Mouse (Mus musculus) large intestine, adult 2 months (tissue): ENCODE data around the gene Prss30. TPM values are rescaled to one million over a fixed set of nuclear protein-coding genes. Genes with fewer than 3 reads are reported as not detected.

ENCODE experiments used
- DNase-seq: peaks from one replicate; pipeline ENCODE4 v3.0.0-alpha.2; 2012; ENCODE audit warnings: low read depth, low spot score
- WGBS: fragments of 180-500 bp; shearing (Covaris S2); methylation state at CpG from one replicate; pipeline ENCODE4 v1.1.7; 2018; 5-methylcytosine and 5-hydroxymethylcytosine counted together
- polyA plus RNA-seq: library from polyadenylated mRNA; depleted of rRNA; stranded (reverse); fragments of >200 nt; gene quantifications from 2 replicates; pipeline ENCODE4 v1.2.3, GENCODE M21; 2012; rRNA removed

The Prss30 gene
- polyA plus RNA-seq = 291 and 302 TPM in 2 replicates

GRCm38 (mm10) chr17:23980297-23980909, at the start of gene Prss30:
TSS of gene Prss30 (minus strand) at chr17:23980566.
- DNase-seq = no peak
- 50% methylated on average over 10 of the region's 10 CpGs for WGBS

- 75% methylated on average over 7 of the region's 7 CpGs for WGBS
- DNase-seq = no peak
These were observed 49.1 kb upstream of the Prss30 start for GRCm38 (mm10) chr17:24029477-24029876.

GRCm38 (mm10) chr17:24021375-24022199, 41.2 kb upstream of the Prss30 start:
- 45% methylated on average over 5 of the region's 5 CpGs for WGBS
- DNase-seq = no peak

- DNase-seq = no peak
- 62% methylated on average over 6 of the region's 6 CpGs for WGBS
These were observed 40.3 kb upstream of the Prss30 start for GRCm38 (mm10) chr17:24020696-24021095.

GRCm38 (mm10) chr17:24015727-24016126, 35.4 kb upstream of the Prss30 start:
- 64% methylated on average over 14 of the region's 14 CpGs for WGBS
- no peak for DNase-seq

GRCm38 (mm10) chr17:24014433-24014965, 34.1 kb upstream of the Prss30 start:
- WGBS = 44% methylated on average over 5 of the region's 5 CpGs
- DNase-seq = no peak

- peak; percentile 48 for DNase-seq
- 53% methylated on average over 2 of the region's 2 CpGs for WGBS
These were observed 32.6 kb upstream of the Prss30 start for GRCm38 (mm10) chr17:24012921-24013320.

- no peak for DNase-seq
- 59% methylated on average over 5 of the region's 5 CpGs for WGBS
These were observed 29.3 kb upstream of the Prss30 start for GRCm38 (mm10) chr17:24009617-24010016.

- DNase-seq = no peak
- 79% methylated on average over 4 of the region's 4 CpGs for WGBS
These were observed 27.7 kb upstream of the Prss30 start for GRCm38 (mm10) chr17:24008105-24008504.

- DNase-seq = no peak
These were observed 27.0 kb upstream of the Prss30 start for GRCm38 (mm10) chr17:24007391-24007790.

GRCm38 (mm10) chr17:24006930-24007329, 26.6 kb upstream of the Prss30 start:
- DNase-seq = no peak
- 54% methylated on average over 2 of the region's 2 CpGs for WGBS

More at GRCm38 (mm10) chr17:24007391-24007790, 27.0 kb upstream of the Prss30 start:
- WGBS = 50% methylated on average over 1 of the region's 1 CpGs

- WGBS = 93% methylated on average over 3 of the region's 3 CpGs
- DNase-seq = no peak
These were observed 24.7 kb upstream of the Prss30 start for GRCm38 (mm10) chr17:24005049-24005448.

GRCm38 (mm10) chr17:24004071-24004665, 23.8 kb upstream of the Prss30 start:
- DNase-seq = no peak
- 84% methylated on average over 14 of the region's 14 CpGs for WGBS

- no peak for DNase-seq
- 19% methylated on average over 5 of the region's 5 CpGs for WGBS
These were observed 20.0 kb upstream of the Prss30 start for GRCm38 (mm10) chr17:24000404-24000803.

- WGBS = 64% methylated on average over 6 of the region's 6 CpGs
- DNase-seq = no peak
These were observed 18.0 kb upstream of the Prss30 start for GRCm38 (mm10) chr17:23998383-23998782.

- no peak for DNase-seq
- WGBS = 63% methylated on average over 2 of the region's 2 CpGs
These were observed 17.5 kb upstream of the Prss30 start, which contains the start of gene Prss22 for GRCm38 (mm10) chr17:23997901-23998300. TSS of gene Prss22 (minus strand) at chr17:23998100.

GRCm38 (mm10) chr17:23995421-23995820, 15.1 kb upstream of the Prss30 start:
- DNase-seq = no peak
- WGBS = 42% methylated on average over 1 of the region's 1 CpGs

- no peak for DNase-seq
- 86% methylated on average over 7 of the region's 7 CpGs for WGBS
These were observed 14.3 kb upstream of the Prss30 start for GRCm38 (mm10) chr17:23994667-23995066.

- DNase-seq = no peak
- 9% methylated on average over 31 of the region's 31 CpGs for WGBS
These were observed 13.4 kb upstream of the Prss30 start for GRCm38 (mm10) chr17:23993559-23994428.
